Mouse (Mus musculus): Measurements from ENCODE around the gene Dlec1. TPM values are rescaled to one million over a fixed set of nuclear protein-coding genes. Genes with fewer than 3 reads are reported as not detected.
A peak's percentile ranks its signal among the peaks of the same experiment; 100 is the strongest.

The Dlec1 gene
- total RNA-seq, 2 experiments from 2014 or later, result 1.3 to 3.8 TPM

GRCm38 (mm10) chr9:119089437-119089836 lies 12.8 kb upstream of the Dlec1 start:
- no peak for DNase-seq (ENCODE audit: low spot score in 2 of 2)

GRCm38 (mm10) chr9:119090462-119090861 lies 11.8 kb upstream of the Dlec1 start:
- DNase-seq (ENCODE audit: low spot score in 2 of 2), result no peak

GRCm38 (mm10) chr9:119091581-119092310 lies 10.5 kb upstream of the Dlec1 start:
- DNase-seq (ENCODE audit: low spot score in 2 of 2), result no peak

GRCm38 (mm10) chr9:119092473-119093418 lies 9.5 kb upstream of the Dlec1 start:
- DNase-seq (ENCODE audit: low spot score in 2 of 2), result no peak

- peak; percentile 84 to 92 for DNase-seq (ENCODE audit: low spot score in 2 of 2)
These were observed 8.6 kb upstream of the Dlec1 start, which contains the start of gene Plcd1 for GRCm38 (mm10) chr9:119093419-119094295. Gene Plcd1, minus strand, starts transcription at chr9:119093502.

- no peak for DNase-seq (ENCODE audit: low spot score in 2 of 2)
These were observed 7.7 kb upstream of the Dlec1 start for GRCm38 (mm10) chr9:119094462-119095109.

- DNase-seq (ENCODE audit: low spot score in 2 of 2), result peak; percentile 29 to 67
These were observed 1.9 kb upstream of the Dlec1 start for GRCm38 (mm10) chr9:119100177-119100898.

- DNase-seq (ENCODE audit: low spot score in 2 of 2), result no peak
These were observed 470 bp downstream of the Dlec1 start for GRCm38 (mm10) chr9:119102783-119103113.

GRCm38 (mm10) chr9:119107566-119107965 lies 5.3 kb downstream of the Dlec1 start:
- DNase-seq (ENCODE audit: low spot score in 2 of 2), result peak in 1 of 2 experiments; percentile 70

- no peak for DNase-seq (ENCODE audit: low spot score in 2 of 2)
These were observed 7.5 kb downstream of the Dlec1 start for GRCm38 (mm10) chr9:119109685-119110353.

GRCm38 (mm10) chr9:119110640-119111039 lies 8.4 kb downstream of the Dlec1 start:
- DNase-seq (ENCODE audit: low spot score in 2 of 2), result no peak

GRCm38 (mm10) chr9:119114911-119115310 lies 12.6 kb downstream of the Dlec1 start:
- DNase-seq (ENCODE audit: low spot score in 2 of 2), result no peak

GRCm38 (mm10) chr9:119119409-119120167 lies 17.3 kb downstream of the Dlec1 start:
- no peak for DNase-seq (ENCODE audit: low spot score in 2 of 2)

GRCm38 (mm10) chr9:119120168-119120560 lies 17.9 kb downstream of the Dlec1 start:
- DNase-seq (ENCODE audit: low spot score in 2 of 2), result no peak

- DNase-seq (ENCODE audit: low spot score in 2 of 2), result no peak
These were observed 20.5 kb downstream of the Dlec1 start for GRCm38 (mm10) chr9:119122596-119123369.

- DNase-seq (ENCODE audit: low spot score in 2 of 2), result no peak
These were observed 26.3 kb downstream of the Dlec1 start for GRCm38 (mm10) chr9:119128436-119129181.

GRCm38 (mm10) chr9:119130692-119131091 lies 28.4 kb downstream of the Dlec1 start:
- DNase-seq (ENCODE audit: low spot score in 2 of 2), result peak in 1 of 2 experiments; percentile 9
